Mouse (Mus musculus) adrenal gland, postnatal 14 days (tissue): ENCODE results near the gene Cfap36. TPM values are rescaled to one million over a fixed set of nuclear protein-coding genes. Genes with fewer than 3 reads are reported as not detected.
A peak's percentile ranks its signal among the peaks of the same experiment; 100 is the strongest.

Experiments used
- DNase-seq: peaks from one replicate; pipeline ENCODE4 v3.0.0; 2021; ENCODE audit warnings: mixed read lengths
- total RNA-seq: library from RNA; stranded (reverse); gene quantifications from 2 replicates; pipeline ENCODE4 v1.2.3, GENCODE M21; 2021

The Cfap36 gene
- total RNA-seq, 1 experiment from 2014 or later, result 47.9 TPM

GRCm38 (mm10) chr11:29180657-29181056 lies 66.6 kb downstream of the Cfap36 start:
- peak; percentile 31 for DNase-seq

GRCm38 (mm10) chr11:29179319-29179718 lies 67.9 kb downstream of the Cfap36 start:
- no peak for DNase-seq

- DNase-seq, result no peak
Measured at GRCm38 (mm10) chr11:29173706-29174436, 73.3 kb downstream of the Cfap36 start.

- peak; percentile 75 for DNase-seq
Measured at GRCm38 (mm10) chr11:29173125-29173631, 74.0 kb downstream of the Cfap36 start.

GRCm38 (mm10) chr11:29172563-29173124 lies 74.6 kb downstream of the Cfap36 start, which contains the start of gene Ppp4r3b:
TSS of gene Ppp4r3b (plus strand) at chr11:29172890.
- peak; percentile 99 for DNase-seq

GRCm38 (mm10) chr11:29171959-29172391 lies 75.2 kb downstream of the Cfap36 start:
- peak; percentile 63 for DNase-seq

Other genes with a start within 250 kb of the Cfap36 start
- gene Pnpt1, start 116.7 kb downstream of the Cfap36 start, total RNA-seq, result 51.8 and 60.5 TPM in 2 replicates
- gene Ppp4r3b, start 74.5 kb downstream of the Cfap36 start, total RNA-seq, result 87.6 and 98.8 TPM in 2 replicates
- 19.9 and 24.4 TPM in 2 replicates for gene Ccdc88a, start 126.2 kb upstream of the Cfap36 start, total RNA-seq